ENCODE assay signal across 26 mouse cellular contexts in the genomic region with DNA sequence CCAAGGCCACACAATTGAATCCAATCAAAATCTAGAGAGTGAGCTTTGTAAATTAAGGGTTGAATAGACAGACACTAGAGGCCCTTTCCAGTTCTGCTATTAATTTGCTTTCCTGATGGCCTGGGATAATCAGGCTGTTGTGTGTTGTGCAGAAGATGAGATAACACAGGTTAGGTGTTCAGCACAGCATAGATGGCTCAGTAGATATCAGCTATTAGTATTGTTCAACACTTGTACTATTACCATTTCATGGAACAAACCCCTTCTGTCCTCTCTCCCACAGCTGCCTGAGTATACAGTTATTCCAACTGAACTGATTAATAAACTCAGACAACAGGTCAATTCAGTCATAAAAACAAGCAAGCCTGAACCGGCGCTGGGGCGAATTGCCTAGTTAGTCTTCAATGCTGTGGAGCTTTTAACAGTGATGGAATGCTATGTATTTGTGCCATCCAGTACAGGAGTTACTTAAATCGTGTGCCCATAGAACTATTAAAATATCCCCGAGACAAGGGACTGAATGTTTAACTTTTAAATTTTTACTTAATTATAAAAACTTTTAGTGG.
A peak's percentile ranks its signal among the peaks of the same experiment; 100 is the strongest.
DNase-seq lines count a peak whose midpoint lies in the region; ATAC-seq lines count a peak whose summit lies in the region.
"Had no signal": no experiment of that assay in that cellular context is flagged by ENCODE, and none has a peak within 500 bp of the region (broad histone marks: within the 10 kb centered on the region; RNA-seq: fewer than 3 reads in every experiment).

No protein-coding gene starts in this region.

- intact Hi-C loops in heart, postnatal 10 days (cut with DNase I): no loop called here

- no peak overlapping the region for H3K4me2 ChIP-seq in kidney, embryonic 14.5 days (replicated peaks; ENCODE audit: low read depth, low read length)
- H3K4me2 ChIP-seq: embryonic facial prominence, embryonic 12.5 days; embryonic facial prominence, embryonic 15.5 days; forebrain, embryonic 15.5 days; heart, embryonic 11.5 days; hindbrain, embryonic 13.5 days had no signal

- H3K36me3 ChIP-seq in kidney, embryonic 14.5 days (ENCODE audit: control insufficient read depth, insufficient read depth, low read length): no peaks in the 10 kb centered on the region
- H3K36me3 ChIP-seq: embryonic facial prominence, embryonic 12.5 days; embryonic facial prominence, embryonic 15.5 days; forebrain, embryonic 15.5 days; G1E; hindbrain, embryonic 10.5 days; hindbrain, embryonic 13.5 days had no signal

- no peaks in the 10 kb centered on the region for H3K9me3 ChIP-seq in kidney, embryonic 14.5 days (ENCODE audit: control insufficient read depth, low read length)
- H3K9me3 ChIP-seq: embryonic facial prominence, embryonic 12.5 days; embryonic facial prominence, embryonic 15.5 days; forebrain, embryonic 15.5 days; G1E; hindbrain, embryonic 10.5 days; hindbrain, embryonic 13.5 days had no signal

- no peak overlapping the region for H3K27ac ChIP-seq in kidney, embryonic 14.5 days (ENCODE audit: low read depth, low read length)
- H3K27ac ChIP-seq: embryonic facial prominence, embryonic 12.5 days; embryonic facial prominence, embryonic 15.5 days; forebrain, embryonic 15.5 days; hindbrain, embryonic 10.5 days; hindbrain, embryonic 13.5 days had no signal

- 76% methylated on average over 5 of the region's 5 CpGs for WGBS in kidney, embryonic 14.5 days

- no peaks in the 10 kb centered on the region for H3K4me1 ChIP-seq in kidney, embryonic 14.5 days (ENCODE audit: control insufficient read depth, insufficient read depth, low read length)
- H3K4me1 ChIP-seq: embryonic facial prominence, embryonic 12.5 days; embryonic facial prominence, embryonic 15.5 days had no signal

- DNase-seq in kidney, adult 18-20 months: peak; percentile 22
- DNase-seq in brain, adult 2 months (ENCODE audit: low read depth, low spot score): peak; percentile 11
- DNase-seq in kidney, postnatal 14 days: peak; percentile 44
- DNase-seq in retina, embryonic 14.5 days (ENCODE audit: low spot score): peak; percentile 39
- no peak for DNase-seq in heart, postnatal 10 days
- DNase-seq in embryo, embryonic 10 days (ENCODE audit: low spot score): no peak
- DNase-seq in layer of hippocampus, postnatal 36 days: no peak
- DNase-seq: adrenal gland, adult 2 months; adrenal gland, postnatal 14 days; B cell, adult 2 months; cerebellum, adult 11-12 months; cerebellum, adult 8-10 months; cerebellum, postnatal 10 days; cerebellum, postnatal 36 days; heart, adult 11 months; heart, postnatal 36 days had no signal

- no peak overlapping the region for H3K9ac ChIP-seq in kidney, embryonic 14.5 days (ENCODE audit: low read depth, low read length)
- H3K9ac ChIP-seq: embryonic facial prominence, embryonic 12.5 days; embryonic facial prominence, embryonic 15.5 days; forebrain, embryonic 15.5 days; hindbrain, embryonic 13.5 days had no signal

- no peaks in the 10 kb centered on the region for H3K27me3 ChIP-seq in kidney, embryonic 14.5 days (ENCODE audit: control insufficient read depth, insufficient read depth, low read length)
- H3K27me3 ChIP-seq: CH12.LX; embryonic facial prominence, embryonic 12.5 days; embryonic facial prominence, embryonic 15.5 days; forebrain, embryonic 15.5 days; hindbrain, embryonic 13.5 days had no signal

- no peak for ATAC-seq in kidney, embryonic 14.5 days (ENCODE audit: low FRiP score, low TSS enrichment)
- ATAC-seq: forebrain, embryonic 15.5 days; hindbrain, embryonic 16.5 days had no signal

- no peak overlapping the region for H3K4me3 ChIP-seq in kidney, embryonic 14.5 days (ENCODE audit: low read length)
- H3K4me3 ChIP-seq: embryonic facial prominence, embryonic 12.5 days; embryonic facial prominence, embryonic 15.5 days; forebrain, embryonic 15.5 days; hindbrain, embryonic 10.5 days; hindbrain, embryonic 13.5 days had no signal

Comparison
In these comparisons a context has a peak if more than half of its experiments do, and no peak if none do; other contexts are left out.
1. DNase-seq: peak in kidney, adult 18-20 months (single experiment), brain, adult 2 months (single experiment), kidney, postnatal 14 days (single experiment) and retina, embryonic 14.5 days (single experiment); none in heart, postnatal 10 days (0 of 2), embryo, embryonic 10 days (single experiment) and layer of hippocampus, postnatal 36 days (0 of 2).